Mouse (Mus musculus): ENCODE results near the gene Ephb3. TPM values are rescaled to one million over a fixed set of nuclear protein-coding genes. Genes with fewer than 3 reads are reported as not detected.

The Ephb3 gene
- polyA plus RNA-seq, 1 experiment from 2014 or later: 19.7 TPM

- no peaks in the 10 kb centered on the region for H3K36me3 ChIP-seq (replicated peaks)
- 91% methylated on average over 11 of the region's 11 CpGs for WGBS
- H3K4me1 ChIP-seq: no peaks in the 10 kb centered on the region
- H3K27me3 ChIP-seq (ENCODE audit: poor library complexity, severe bottlenecking): peaks cover 19% of the 10 kb centered on the region
- H3K27ac ChIP-seq: no peak overlapping the region
- H3K4me3 ChIP-seq: no peak overlapping the region
- no peak for DNase-seq (ENCODE audit: extremely low spot score, low spot score)
- no peaks in the 10 kb centered on the region for H3K9me3 ChIP-seq
These were observed 51.2 kb downstream of the Ephb3 start for GRCm38 (mm10) chr16:21255574-21256304.

GRCm38 (mm10) chr16:21256514-21257305, 52.2 kb downstream of the Ephb3 start:
- H3K4me3 ChIP-seq: no peak overlapping the region
- H3K9me3 ChIP-seq: no peaks in the 10 kb centered on the region
- H3K4me1 ChIP-seq: 0 out of 2 replicates have a peak, but pooled peaks cover 3% of the 10 kb centered on the region
- H3K27me3 ChIP-seq (ENCODE audit: poor library complexity, severe bottlenecking): peaks cover 10% of the 10 kb centered on the region
- no peak overlapping the region for H3K27ac ChIP-seq
- DNase-seq (ENCODE audit: extremely low spot score, low spot score): no peak
- 91% methylated on average over 12 of the region's 12 CpGs for WGBS
- no peaks in the 10 kb centered on the region for H3K36me3 ChIP-seq (replicated peaks)

GRCm38 (mm10) chr16:21265417-21265816, 60.9 kb downstream of the Ephb3 start:
- 92% methylated on average over 7 of the region's 7 CpGs for WGBS
- Histone ChIP-seq H3K27ac (no peak overlapping the region), H3K27me3 (ENCODE audit: poor library complexity, severe bottlenecking) (no peaks in the 10 kb centered on the region), H3K4me3 (no peak overlapping the region), H3K9me3 (no peaks in the 10 kb centered on the region), H3K4me1 (peaks cover 26% of the 10 kb centered on the region), H3K36me3 (replicated peaks) (no peaks in the 10 kb centered on the region)
- DNase-seq (ENCODE audit: extremely low spot score, low spot score): no peak

GRCm38 (mm10) chr16:21269775-21270174, 65.2 kb downstream of the Ephb3 start:
- H3K9me3 ChIP-seq: no peaks in the 10 kb centered on the region
- WGBS: 72% methylated on average over 8 of the region's 8 CpGs
- H3K27ac ChIP-seq: peak overlapping the region; percentile 12; the same call in 1 of the 2 replicates
- DNase-seq (ENCODE audit: extremely low spot score, low spot score): no peak
- no peak overlapping the region for H3K4me3 ChIP-seq
- H3K4me1 ChIP-seq: peaks cover 58% of the 10 kb centered on the region
- peaks cover 15% of the 10 kb centered on the region for H3K27me3 ChIP-seq (ENCODE audit: poor library complexity, severe bottlenecking)
- no peaks in the 10 kb centered on the region for H3K36me3 ChIP-seq (replicated peaks)

- Histone ChIP-seq H3K27ac (peak overlapping the region; percentile 53), H3K4me1 (peaks cover 63% of the 10 kb centered on the region), H3K4me3 (no peak overlapping the region), H3K27me3 (ENCODE audit: poor library complexity, severe bottlenecking) (peaks cover 15% of the 10 kb centered on the region), H3K36me3 (replicated peaks) (no peaks in the 10 kb centered on the region), H3K9me3 (peaks cover 9% of the 10 kb centered on the region; the same call in 1 of the 2 replicates)
- DNase-seq (ENCODE audit: extremely low spot score, low spot score): no peak
- 60% methylated on average over 6 of the region's 6 CpGs for WGBS
These were observed 67.3 kb downstream of the Ephb3 start for GRCm38 (mm10) chr16:21271773-21272247.

- no peaks in the 10 kb centered on the region for H3K36me3 ChIP-seq (replicated peaks)
- H3K27me3 ChIP-seq (ENCODE audit: poor library complexity, severe bottlenecking): peaks cover 15% of the 10 kb centered on the region
- WGBS: 65% methylated on average over 4 of the region's 4 CpGs
- H3K9me3 ChIP-seq: peaks cover 11% of the 10 kb centered on the region; the same call in 1 of the 2 replicates
- peaks cover 62% of the 10 kb centered on the region for H3K4me1 ChIP-seq
- no peak for DNase-seq (ENCODE audit: extremely low spot score, low spot score)
- H3K4me3 ChIP-seq: no peak overlapping the region
- H3K27ac ChIP-seq: 0 out of 2 replicates have a peak overlapping the region, but pooled peaks have one; percentile 53
These were observed 68.2 kb downstream of the Ephb3 start for GRCm38 (mm10) chr16:21272748-21273147.

Small RNAs within 50 kb of the gene (microRNA-seq; reads per million reads assigned to microRNA genes)
- not detected for gene Mir7680

Other genes starting within 250 kb of the Ephb3 start
- gene Teddm3, start 50.8 kb upstream of the Ephb3 start, polyA plus RNA-seq (2016; fragmentation: Nextera tagmentation; extraction: Ambion mirVana): not detected in 2 replicates
- gene Vps8, start 218.4 kb downstream of the Ephb3 start, polyA plus RNA-seq (2016; fragmentation: Nextera tagmentation; extraction: Ambion mirVana): 19.7 and 21.0 TPM in 2 replicates